Mouse (Mus musculus) heart, embryonic 12.5 days (tissue): ENCODE measurements around the gene Cyp27a1. TPM values are rescaled to one million over a fixed set of nuclear protein-coding genes. Genes with fewer than 3 reads are reported as not detected.
A peak's percentile ranks its signal among the peaks of the same experiment; 100 is the strongest.

Source experiments
- ATAC-seq: fragments of 200-750 bp; cut with Nextera tagmentation; 2 replicates; pipeline ENCODE4 v1.8.0; 2017; ENCODE audit warnings: moderate TSS enrichment, moderate library complexity; ENCODE audit not compliant: insufficient number of reproducible peaks, low FRiP score
- H3K27ac ChIP-seq: fragments of 300-500 bp; sonication (generic); 2 replicates; pipeline ENCODE4 v1.5.1; 2016; ENCODE audit warnings: mild to moderate bottlenecking, moderate library complexity; ENCODE audit not compliant: poor library complexity, severe bottlenecking
- H3K27me3 ChIP-seq: fragments of 300-500 bp; sonication (generic); replicated peaks from 2 replicates; pipeline ENCODE4 v1.6.1; 2016; ENCODE audit warnings: mild to moderate bottlenecking, moderate library complexity
- H3K36me3 ChIP-seq: fragments of 300-500 bp; sonication (generic); 2 replicates; pipeline ENCODE4 v1.6.1; 2016; ENCODE audit warnings: mild to moderate bottlenecking, moderate library complexity
- H3K4me1 ChIP-seq: fragments of 300-500 bp; sonication (generic); replicated peaks from 2 replicates; pipeline ENCODE4 v1.6.1; 2016; ENCODE audit warnings: mild to moderate bottlenecking
- H3K4me2 ChIP-seq: fragments of 300-500 bp; sonication (generic); 2 replicates; pipeline ENCODE4 v1.6.1; 2016; ENCODE audit warnings: mild to moderate bottlenecking, moderate library complexity
- H3K4me3 ChIP-seq: fragments of 300-500 bp; sonication (generic); 2 replicates; pipeline ENCODE4 v1.5.1; 2016; ENCODE audit warnings: mild to moderate bottlenecking
- H3K9ac ChIP-seq: fragments of 300-500 bp; sonication (generic); 2 replicates; pipeline ENCODE4 v1.6.1; 2016; ENCODE audit warnings: mild to moderate bottlenecking, moderate library complexity
- H3K9me3 ChIP-seq: fragments of 300-500 bp; sonication (generic); replicated peaks from 2 replicates; pipeline ENCODE4 v1.6.1; 2016; ENCODE audit warnings: mild to moderate bottlenecking, moderate library complexity
- WGBS: fragments of 180-500 bp; shearing (Covaris S2); methylation state at CpG from one replicate; pipeline ENCODE4 v1.1.7; 2016; 5-methylcytosine and 5-hydroxymethylcytosine counted together
- polyA plus RNA-seq: library from polyadenylated mRNA; unstranded; fragments of >200 nt; fragmentation: Nextera tagmentation; extraction: Ambion mirVana; gene quantifications from 2 replicates; pipeline ENCODE4 v1.2.1, GENCODE M21; 2016

The Cyp27a1 gene
- polyA plus RNA-seq, 1 experiment from 2014 or later, result 13.5 TPM

DNA sequence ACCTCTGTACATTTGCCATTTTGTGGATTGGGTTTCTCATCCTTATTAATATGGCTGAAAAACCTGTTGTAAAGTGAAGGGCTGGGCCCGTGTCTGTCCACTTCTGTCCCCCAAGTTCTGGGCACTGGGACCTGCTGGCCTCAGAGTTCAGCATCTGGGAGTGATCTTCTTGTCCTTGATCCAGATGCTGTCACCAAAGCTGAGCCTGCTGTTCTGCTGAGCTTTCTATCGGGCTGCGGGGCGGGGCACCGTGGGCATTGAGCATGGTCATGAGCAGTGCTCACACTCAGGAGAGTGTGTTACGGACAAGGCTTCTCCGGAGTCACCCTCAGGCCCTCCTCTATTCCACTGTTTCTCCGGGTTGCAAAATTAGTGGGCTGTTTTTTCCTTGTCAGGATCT is 4.7 kb downstream of the Cyp27a1 start:
- no peaks in the 10 kb centered on the region for H3K27me3 ChIP-seq
- no peak overlapping the region for H3K27ac ChIP-seq
- H3K9me3 ChIP-seq, result no peaks in the 10 kb centered on the region
- no peak overlapping the region for H3K4me3 ChIP-seq
- no peak for ATAC-seq
- H3K9ac ChIP-seq, result no peak overlapping the region
- H3K36me3 ChIP-seq, result peaks cover 3% of the 10 kb centered on the region; the same call in 1 of the 2 replicates
- no peak overlapping the region for H3K4me2 ChIP-seq
- peaks cover 11% of the 10 kb centered on the region for H3K4me1 ChIP-seq
- WGBS, result 86% methylated on average over 8 of the region's 8 CpGs

DNA sequence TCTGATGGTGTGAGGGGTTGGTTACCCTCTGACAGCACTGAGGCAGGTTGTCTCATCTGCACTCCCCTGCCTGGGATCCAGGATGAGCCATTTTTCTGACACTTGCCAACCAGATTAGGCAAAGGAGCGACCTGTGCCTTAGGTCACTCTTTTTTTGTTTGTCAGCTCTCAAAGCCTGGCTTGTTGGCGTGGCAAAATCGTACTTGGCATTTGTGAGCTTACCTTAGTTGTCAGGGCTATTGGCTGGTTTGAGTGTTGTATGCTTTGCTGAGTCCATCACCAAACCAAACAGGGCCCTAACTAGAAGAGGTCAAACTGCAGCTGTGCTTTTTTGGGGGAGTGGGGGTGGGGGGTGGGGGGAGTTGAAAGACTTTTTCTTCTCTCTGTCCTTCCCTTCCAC is 5.9 kb downstream of the Cyp27a1 start:
- no peak overlapping the region for H3K4me3 ChIP-seq
- H3K27me3 ChIP-seq, result no peaks in the 10 kb centered on the region
- ATAC-seq, result no peak
- H3K9me3 ChIP-seq, result no peaks in the 10 kb centered on the region
- H3K9ac ChIP-seq, result no peak overlapping the region
- no peak overlapping the region for H3K27ac ChIP-seq
- H3K36me3 ChIP-seq, result peaks cover 3% of the 10 kb centered on the region; the same call in 1 of the 2 replicates
- H3K4me1 ChIP-seq, result peaks cover 7% of the 10 kb centered on the region; the same call in 1 of the 2 replicates
- H3K4me2 ChIP-seq, result no peak overlapping the region
- WGBS, result 68% methylated on average over 3 of the region's 3 CpGs

DNA sequence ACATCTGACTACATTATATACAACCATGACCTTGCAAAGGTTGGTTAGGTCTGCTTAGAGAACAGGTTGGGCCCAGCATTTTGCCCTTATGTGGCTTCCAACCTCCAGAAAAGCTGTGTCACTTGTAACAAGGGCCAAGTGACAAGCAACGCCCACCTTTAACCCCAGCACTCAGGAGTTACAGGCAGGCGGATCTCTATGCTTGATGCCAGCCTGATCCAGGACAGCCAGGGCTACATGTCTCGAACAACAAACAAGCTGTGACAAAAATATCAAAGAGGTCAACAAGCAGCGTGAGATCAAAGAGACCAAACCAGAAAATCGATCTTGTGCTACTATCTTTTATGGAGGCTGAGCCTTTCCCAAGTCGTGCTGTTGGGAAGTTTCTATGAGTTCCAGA is 8.3 kb downstream of the Cyp27a1 start:
- Histone ChIP-seq H3K9ac (no peak overlapping the region), H3K36me3 (peaks cover 3% of the 10 kb centered on the region; the same call in 1 of the 2 replicates), H3K4me3 (no peak overlapping the region), H3K4me2 (no peak overlapping the region), H3K4me1 (peaks cover 1% of the 10 kb centered on the region; the same call in 1 of the 2 replicates), H3K27ac (no peak overlapping the region), H3K9me3 (no peaks in the 10 kb centered on the region), H3K27me3 (no peaks in the 10 kb centered on the region)
- WGBS, result 66% methylated on average over 6 of the region's 6 CpGs
- ATAC-seq, result no peak

DNA sequence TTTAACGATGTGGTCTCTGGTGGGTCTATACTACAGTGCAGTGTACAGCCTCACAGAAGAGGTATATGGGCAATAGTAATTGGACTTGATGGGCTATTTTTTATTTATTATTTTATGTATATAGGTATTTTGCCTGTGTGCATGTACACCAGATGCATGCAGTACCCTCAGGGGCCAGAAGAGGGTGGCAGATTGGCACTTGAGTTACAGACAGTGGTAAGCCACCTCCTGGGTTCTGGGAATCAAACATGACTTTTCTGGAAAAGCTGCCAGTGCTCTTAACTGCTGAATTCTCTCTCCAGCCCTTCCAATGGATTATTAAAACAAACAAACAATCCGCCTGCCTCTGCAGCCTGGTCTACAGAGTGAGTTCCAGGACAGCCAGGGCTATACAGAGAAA is 10.4 kb downstream of the Cyp27a1 start:
- Histone ChIP-seq H3K4me1 (peaks cover 5% of the 10 kb centered on the region; the same call in 1 of the 2 replicates), H3K9me3 (no peaks in the 10 kb centered on the region), H3K36me3 (peaks cover 3% of the 10 kb centered on the region; the same call in 1 of the 2 replicates), H3K9ac (no peak overlapping the region), H3K4me3 (no peak overlapping the region), H3K27ac (no peak overlapping the region), H3K4me2 (no peak overlapping the region), H3K27me3 (no peaks in the 10 kb centered on the region)
- WGBS, result 71% methylated on average over 2 of the region's 2 CpGs
- no peak for ATAC-seq

DNA sequence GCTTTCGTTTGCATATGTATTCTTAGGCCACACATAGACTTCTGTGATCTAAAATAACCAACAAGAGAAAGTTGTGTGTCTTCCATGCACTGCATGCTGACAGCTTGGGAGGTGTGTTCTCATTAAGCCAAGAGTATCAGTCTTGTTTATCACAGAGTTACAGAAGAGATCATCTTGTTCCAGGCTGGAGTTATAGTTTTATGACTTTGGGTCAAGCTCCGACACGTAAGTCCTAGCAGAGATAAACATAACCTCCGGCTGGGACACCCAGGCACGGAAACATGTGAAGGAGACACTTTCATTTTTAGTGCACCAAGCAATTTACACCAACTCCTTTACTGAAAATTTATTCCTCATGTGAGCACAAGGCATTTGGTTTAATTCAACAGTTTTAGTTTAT is 12.7 kb downstream of the Cyp27a1 start:
- 64% methylated on average over 5 of the region's 5 CpGs for WGBS
- H3K27ac ChIP-seq, result no peak overlapping the region
- H3K4me2 ChIP-seq, result no peak overlapping the region
- no peak overlapping the region for H3K9ac ChIP-seq
- no peaks in the 10 kb centered on the region for H3K27me3 ChIP-seq
- H3K4me1 ChIP-seq, result peaks cover 5% of the 10 kb centered on the region; the same call in 1 of the 2 replicates
- H3K36me3 ChIP-seq, result no peaks in the 10 kb centered on the region
- ATAC-seq, result no peak
- H3K9me3 ChIP-seq, result no peaks in the 10 kb centered on the region
- H3K4me3 ChIP-seq, result no peak overlapping the region

DNA sequence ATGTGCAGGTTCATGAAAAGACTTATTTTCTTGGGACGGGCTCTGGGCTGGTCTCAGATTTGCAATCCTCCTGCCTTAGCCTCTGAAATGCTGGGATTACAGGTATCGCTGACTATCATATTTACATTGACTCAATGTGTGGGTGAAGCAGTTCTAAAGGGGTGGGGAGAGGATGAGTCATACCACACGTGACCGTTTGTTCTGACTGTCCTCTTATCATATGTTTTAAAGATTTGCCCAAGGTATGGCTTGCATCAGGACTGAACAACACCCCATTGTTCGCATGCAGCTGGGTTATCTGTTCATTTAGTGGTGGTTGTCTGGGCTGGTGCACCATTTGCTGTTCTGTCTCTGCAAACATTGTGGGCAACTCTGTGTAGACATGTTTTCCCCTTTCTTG is 13.3 kb downstream of the Cyp27a1 start:
- H3K9me3 ChIP-seq, result no peaks in the 10 kb centered on the region
- ATAC-seq, result no peak
- WGBS, result 50% methylated on average over 5 of the region's 5 CpGs
- no peaks in the 10 kb centered on the region for H3K27me3 ChIP-seq
- peaks cover 5% of the 10 kb centered on the region; the same call in 1 of the 2 replicates for H3K4me1 ChIP-seq
- no peak overlapping the region for H3K4me2 ChIP-seq
- no peak overlapping the region for H3K9ac ChIP-seq
- H3K4me3 ChIP-seq, result no peak overlapping the region
- H3K36me3 ChIP-seq, result no peaks in the 10 kb centered on the region
- H3K27ac ChIP-seq, result no peak overlapping the region

DNA sequence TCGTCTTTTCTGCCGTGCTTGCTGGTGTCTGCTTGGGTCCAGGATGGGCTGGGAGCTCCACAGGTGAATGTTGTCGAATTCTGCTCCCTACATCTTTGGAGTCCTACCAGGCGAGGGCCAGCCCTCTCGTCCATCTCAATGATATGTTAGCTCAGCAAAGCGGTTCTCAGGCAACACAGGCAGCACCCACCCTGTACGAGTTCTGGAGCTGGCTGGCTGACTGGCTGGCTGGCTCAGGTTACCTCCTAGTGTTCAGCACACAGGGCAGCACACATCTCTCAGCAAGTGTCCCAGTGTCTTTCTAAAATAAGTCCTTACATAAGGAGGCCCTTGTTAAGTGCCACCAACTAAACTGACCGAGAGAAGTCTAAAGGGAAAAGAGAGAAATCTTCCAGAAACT is 15.1 kb downstream of the Cyp27a1 start:
- 62% methylated on average over 8 of the region's 8 CpGs for WGBS
- H3K36me3 ChIP-seq, result no peaks in the 10 kb centered on the region
- ATAC-seq, result no peak
- H3K9me3 ChIP-seq, result no peaks in the 10 kb centered on the region
- H3K4me2 ChIP-seq, result no peak overlapping the region
- peaks cover 5% of the 10 kb centered on the region; the same call in 1 of the 2 replicates for H3K4me1 ChIP-seq
- H3K9ac ChIP-seq, result no peak overlapping the region
- H3K27me3 ChIP-seq, result no peaks in the 10 kb centered on the region
- H3K4me3 ChIP-seq, result no peak overlapping the region
- no peak overlapping the region for H3K27ac ChIP-seq

DNA sequence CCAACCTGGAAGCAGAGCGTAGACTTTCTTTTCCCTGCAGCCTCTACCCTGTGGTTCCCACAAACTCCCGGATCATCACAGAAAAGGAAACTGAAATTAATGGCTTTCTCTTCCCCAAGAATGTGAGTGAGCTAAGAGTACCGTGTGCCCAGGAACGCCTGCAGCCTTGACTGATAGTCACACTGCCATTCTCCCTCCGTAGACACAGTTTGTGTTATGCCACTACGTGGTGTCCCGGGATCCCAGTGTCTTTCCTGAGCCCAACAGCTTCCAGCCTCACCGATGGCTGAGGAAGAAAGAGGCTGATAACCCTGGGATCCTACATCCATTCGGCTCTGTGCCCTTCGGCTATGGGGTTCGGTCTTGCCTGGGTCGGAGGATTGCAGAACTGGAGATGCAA is 23.6 kb downstream of the Cyp27a1 start:
- Histone ChIP-seq H3K36me3 (peaks cover 21% of the 10 kb centered on the region), H3K4me1 (no peaks in the 10 kb centered on the region), H3K9me3 (no peaks in the 10 kb centered on the region), H3K4me2 (no peak overlapping the region), H3K27me3 (0 out of 2 replicates have a peak, but pooled peaks cover 2% of the 10 kb centered on the region), H3K9ac (no peak overlapping the region), H3K4me3 (no peak overlapping the region), H3K27ac (no peak overlapping the region)
- ATAC-seq, result no peak
- WGBS, result 77% methylated on average over 12 of the region's 12 CpGs

DNA sequence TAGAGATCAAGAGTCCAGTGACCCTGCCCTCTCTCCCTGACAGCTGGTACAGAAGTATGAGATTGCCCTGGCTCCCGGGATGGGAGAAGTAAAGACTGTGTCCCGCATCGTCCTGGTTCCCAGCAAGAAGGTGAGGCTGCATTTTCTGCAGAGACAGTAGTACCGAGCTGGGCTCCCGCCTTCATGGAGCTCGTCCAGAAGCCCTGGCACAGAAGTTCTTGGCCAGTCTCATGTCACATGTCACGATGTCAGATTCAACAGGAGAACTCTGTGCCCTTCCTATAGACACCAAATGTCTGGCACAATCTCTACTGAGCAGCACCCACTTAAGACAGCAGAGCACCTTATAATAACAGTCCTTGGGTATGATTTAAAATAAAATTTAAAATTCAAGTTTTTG is 24.1 kb downstream of the Cyp27a1 start:
- Histone ChIP-seq H3K27ac (no peak overlapping the region), H3K27me3 (0 out of 2 replicates have a peak, but pooled peaks cover 2% of the 10 kb centered on the region), H3K9ac (no peak overlapping the region), H3K4me1 (no peaks in the 10 kb centered on the region), H3K4me3 (no peak overlapping the region), H3K4me2 (no peak overlapping the region), H3K9me3 (no peaks in the 10 kb centered on the region), H3K36me3 (peaks cover 21% of the 10 kb centered on the region)
- WGBS, result 87% methylated on average over 7 of the region's 7 CpGs
- ATAC-seq, result no peak

DNA sequence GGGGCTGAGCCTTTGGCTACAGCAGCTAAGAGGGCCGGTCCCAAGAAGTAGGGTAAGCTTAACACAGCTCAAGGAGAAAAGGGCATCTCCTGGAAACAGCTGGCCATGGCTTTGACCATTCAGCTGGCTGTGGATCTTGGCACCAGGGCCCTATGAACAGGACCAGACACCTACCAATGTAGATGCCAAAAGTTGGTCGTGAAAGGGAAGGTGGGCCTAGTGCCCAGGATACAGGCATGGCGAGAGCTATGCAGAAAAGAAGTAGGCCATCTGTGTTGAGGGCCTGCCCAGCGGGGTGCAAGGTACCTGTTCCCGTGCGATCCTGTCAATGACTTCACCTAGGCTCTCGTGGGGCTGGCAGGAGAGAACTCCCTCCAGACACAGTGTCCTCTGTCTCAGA is 27.5 kb downstream of the Cyp27a1 start:
- Histone ChIP-seq H3K4me1 (no peaks in the 10 kb centered on the region; the same call in 1 of the 2 replicates), H3K27ac (no peak overlapping the region), H3K4me2 (no peak overlapping the region), H3K4me3 (no peak overlapping the region), H3K36me3 (peaks cover 21% of the 10 kb centered on the region), H3K9ac (no peak overlapping the region), H3K9me3 (no peaks in the 10 kb centered on the region), H3K27me3 (no peaks in the 10 kb centered on the region)
- 78% methylated on average over 7 of the region's 7 CpGs for WGBS
- ATAC-seq, result no peak

DNA sequence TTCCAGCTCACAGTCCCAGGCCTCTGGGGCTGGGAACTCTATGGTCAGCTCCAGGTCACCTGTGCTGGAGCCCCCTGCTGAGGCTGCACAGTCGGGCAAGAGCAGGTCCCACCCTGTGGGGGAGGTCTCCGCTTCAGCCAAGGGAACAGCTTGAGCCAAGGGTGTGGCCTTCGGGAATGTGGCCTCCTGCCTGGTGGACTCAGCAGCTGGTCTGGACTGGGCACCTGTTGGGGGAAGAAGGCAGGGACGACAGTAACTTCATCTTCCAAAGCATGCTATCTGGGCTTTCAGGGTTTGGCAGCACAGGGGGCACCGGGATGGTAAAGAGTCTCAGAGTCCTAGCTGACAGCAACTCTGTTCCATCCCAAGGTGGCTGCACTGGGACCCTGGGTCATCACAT is 34.0 kb downstream of the Cyp27a1 start:
- WGBS, result 67% methylated on average over 5 of the region's 5 CpGs
- Histone ChIP-seq H3K27me3 (peaks cover 10% of the 10 kb centered on the region), H3K27ac (no peak overlapping the region), H3K9me3 (no peaks in the 10 kb centered on the region), H3K4me3 (no peak overlapping the region), H3K36me3 (no peaks in the 10 kb centered on the region), H3K4me1 (peaks cover 26% of the 10 kb centered on the region), H3K9ac (0 out of 2 replicates have a peak overlapping the region, but pooled peaks have one; percentile 6), H3K4me2 (peak overlapping the region; percentile 24; the same call in 1 of the 2 replicates)
- no peak for ATAC-seq

DNA sequence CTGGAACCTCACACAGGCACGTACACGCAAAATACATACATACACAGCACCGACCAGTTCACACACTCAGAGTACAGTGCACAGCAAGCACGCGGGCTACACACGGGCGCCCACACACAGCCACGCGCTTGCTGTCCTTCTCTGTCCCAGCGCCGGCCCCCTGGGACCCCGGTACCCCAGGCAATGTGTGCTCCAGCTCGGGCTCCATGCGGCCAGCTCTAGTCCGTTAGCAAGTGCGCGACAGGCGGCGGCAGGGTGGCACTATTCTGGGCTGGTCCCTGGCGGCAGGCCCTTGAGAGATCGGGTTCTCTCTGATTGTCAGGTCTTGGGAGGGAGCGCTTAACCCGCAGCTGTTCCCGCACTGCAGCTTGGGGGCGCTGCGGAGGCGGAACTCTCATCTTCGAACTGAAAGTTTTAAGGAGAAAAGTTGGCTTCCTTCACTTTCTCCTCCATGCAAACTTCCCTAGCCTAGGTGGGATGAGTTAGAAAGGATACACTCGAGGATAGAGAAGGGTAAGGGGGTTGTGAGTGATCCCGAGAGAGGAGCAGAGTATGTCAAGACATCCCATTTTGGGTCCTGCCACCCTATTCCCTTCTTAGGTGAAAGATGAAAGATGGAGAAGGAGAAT is 35.4 kb downstream of the Cyp27a1 start, which contains the start of gene Prkag3:
Gene Prkag3, minus strand, starts transcription at position 579 of the 629 bp plus-strand sequence.
- 9% methylated on average over 30 of the region's 30 CpGs for WGBS
- H3K4me1 ChIP-seq, result peaks cover 26% of the 10 kb centered on the region
- ATAC-seq, result peak; percentile 70
- peak within 1 kb of the TSS; percentile 87 for H3K27ac ChIP-seq
- peaks cover 10% of the 10 kb centered on the region for H3K27me3 ChIP-seq
- peak within 1 kb of the TSS; percentile 65 for H3K4me2 ChIP-seq
- no peaks in the 10 kb centered on the region for H3K36me3 ChIP-seq
- peak within 1 kb of the TSS; percentile 47 for H3K4me3 ChIP-seq
- no peaks in the 10 kb centered on the region for H3K9me3 ChIP-seq
- H3K9ac ChIP-seq, result peak within 1 kb of the TSS; percentile 64
